Mouse (Mus musculus) midbrain, postnatal 0 days (tissue): ENCODE data around the gene Gm8909. TPM values are rescaled to one million over a fixed set of nuclear protein-coding genes. Genes with fewer than 3 reads are reported as not detected.
A peak's percentile ranks its signal among the peaks of the same experiment; 100 is the strongest.
"Not testable (repeated sequence)": the region's sequence is repeated elsewhere in the genome, so short reads cannot be mapped to it uniquely, and the experiment has no call there.

ENCODE experiments used
- ATAC-seq: fragments of 200-750 bp; cut with Nextera tagmentation; 2 replicates; pipeline ENCODE4 v1.8.0; 2017; ENCODE audit warnings: moderate number of reproducible peaks, mild to moderate bottlenecking, moderate TSS enrichment, moderate library complexity; ENCODE audit not compliant: low FRiP score
- DNase-seq: peaks from one replicate; pipeline ENCODE4 v3.0.0-alpha.2; 2015; ENCODE audit warnings: low spot score
- H3K27ac ChIP-seq: fragments of 300-500 bp; sonication (generic); 2 replicates; pipeline ENCODE4 v1.5.1; 2014; ENCODE audit warnings: low read depth, mild to moderate bottlenecking, low read length, mixed read lengths
- H3K27me3 ChIP-seq: fragments of 300-500 bp; sonication (generic); 2 replicates; pipeline ENCODE4 v1.6.1; 2014; ENCODE audit warnings: low read length, control low read depth, mixed read lengths; ENCODE audit not compliant: insufficient read depth
- H3K36me3 ChIP-seq: fragments of 300-500 bp; sonication (generic); 2 replicates; pipeline ENCODE4 v1.6.1; 2014; ENCODE audit warnings: low read length, control low read depth, mixed read lengths; ENCODE audit not compliant: insufficient read depth
- H3K4me1 ChIP-seq: fragments of 300-500 bp; sonication (generic); 2 replicates; pipeline ENCODE4 v1.6.1; 2014; ENCODE audit warnings: mild to moderate bottlenecking, control low read depth, antibody characterized with exemption, low read length, mixed read lengths; ENCODE audit not compliant: insufficient read depth
- H3K4me2 ChIP-seq: fragments of 300-500 bp; sonication (generic); 2 replicates; pipeline ENCODE4 v1.6.1; 2014; ENCODE audit warnings: low read depth, mild to moderate bottlenecking, low read length, mixed read lengths; ENCODE audit not compliant: poor library complexity, severe bottlenecking
- H3K4me3 ChIP-seq: fragments of 300-500 bp; sonication (generic); 2 replicates; pipeline ENCODE4 v1.5.1; 2014; ENCODE audit warnings: low read depth, mild to moderate bottlenecking, low read length, moderate library complexity
- H3K9ac ChIP-seq: fragments of 300-500 bp; sonication (generic); replicated peaks from 2 replicates; pipeline ENCODE4 v1.6.1; 2014; ENCODE audit warnings: mild to moderate bottlenecking, low read length, moderate library complexity, mixed read lengths; ENCODE audit not compliant: poor library complexity, severe bottlenecking
- H3K9me3 ChIP-seq: fragments of 300-500 bp; sonication (generic); 2 replicates; pipeline ENCODE4 v1.6.1; 2016; ENCODE audit warnings: low read length, control low read depth
- CTCF ChIP-seq: IDR thresholded peaks from 2 replicates; pipeline ENCODE4 v1.5.1; 2016; ENCODE audit warnings: antibody characterized with exemption, mild to moderate bottlenecking
- WGBS: fragments of 180-500 bp; shearing (Covaris S2); extraction: QIAGEN DNeasy Blood & Tissue Kit; methylation state at CpG from one replicate; pipeline ENCODE4 v1.1.7; 2014; 5-methylcytosine and 5-hydroxymethylcytosine counted together
- polyA plus RNA-seq: library from polyadenylated mRNA; unstranded; fragments of >200 nt; fragmentation: Nextera tagmentation; extraction: Ambion mirVana; gene quantifications from 2 replicates; pipeline ENCODE4 v1.2.1, GENCODE M21; 2015
- total RNA-seq: library from RNA; depleted of rRNA; stranded (reverse); fragments of >200 nt; gene quantifications from 2 replicates; pipeline ENCODE4 v1.2.3, GENCODE M21; 2014

The Gm8909 gene
- total and polyA plus RNA-seq, 2 experiments from 2014 or later: not detected

DNA sequence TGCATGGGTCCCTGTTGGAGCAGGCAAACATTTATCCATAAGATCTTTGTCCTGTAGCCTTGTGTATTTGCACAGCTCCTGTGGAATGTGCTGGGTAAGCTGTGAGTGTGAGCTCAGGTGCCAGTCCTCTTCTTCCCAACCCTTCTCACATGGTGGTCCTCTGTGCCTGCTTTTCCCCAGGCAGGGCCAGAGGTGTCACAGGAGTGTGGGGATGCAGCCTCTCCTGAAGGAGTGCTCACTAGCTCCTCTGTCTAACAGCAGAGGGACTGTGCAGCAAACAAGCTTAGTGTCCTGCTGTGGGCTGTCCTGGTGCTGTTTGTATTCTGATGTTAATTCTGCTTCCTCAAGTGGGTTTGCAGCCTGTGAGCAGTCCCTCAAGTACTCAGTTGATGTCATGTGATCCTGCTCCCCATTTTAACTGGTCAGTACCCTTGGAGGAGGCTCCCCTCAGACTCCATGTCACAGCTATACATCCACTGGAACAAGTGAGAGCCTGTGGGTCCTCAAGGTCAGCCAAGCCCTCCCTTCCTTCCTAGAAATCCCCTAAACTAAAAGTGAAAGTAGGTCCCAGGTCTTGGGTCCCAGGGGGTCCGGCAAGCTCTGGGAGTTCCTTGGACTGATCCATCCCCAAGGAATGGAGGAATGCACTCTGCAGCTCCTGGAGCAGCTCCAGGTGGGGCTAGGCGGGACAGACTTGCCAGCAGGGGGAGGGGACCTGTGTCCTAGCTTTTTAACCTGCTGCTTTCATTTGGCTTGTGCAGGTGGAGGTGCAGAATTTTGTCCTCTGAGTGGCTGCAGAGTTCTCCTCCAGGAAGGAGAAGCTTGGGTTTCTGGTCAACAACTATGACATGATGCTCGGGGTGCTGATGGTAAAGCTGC is 13.8 kb downstream of the Gm8909 start:
- no peak for TF ChIP-seq CTCF
- no peak overlapping the region for H3K9ac ChIP-seq
- no peak overlapping the region for H3K4me3 ChIP-seq
- no peak for DNase-seq
- no peaks in the 10 kb centered on the region for H3K4me1 ChIP-seq
- no peak for ATAC-seq
- H3K27me3 ChIP-seq: peaks cover 21% of the 10 kb centered on the region
- no peaks in the 10 kb centered on the region for H3K9me3 ChIP-seq
- H3K27ac ChIP-seq: no peak overlapping the region
- WGBS: 18% methylated on average over 3 of the region's 3 CpGs
- H3K36me3 ChIP-seq: no peaks in the 10 kb centered on the region
- H3K4me2 ChIP-seq: no peak overlapping the region

DNA sequence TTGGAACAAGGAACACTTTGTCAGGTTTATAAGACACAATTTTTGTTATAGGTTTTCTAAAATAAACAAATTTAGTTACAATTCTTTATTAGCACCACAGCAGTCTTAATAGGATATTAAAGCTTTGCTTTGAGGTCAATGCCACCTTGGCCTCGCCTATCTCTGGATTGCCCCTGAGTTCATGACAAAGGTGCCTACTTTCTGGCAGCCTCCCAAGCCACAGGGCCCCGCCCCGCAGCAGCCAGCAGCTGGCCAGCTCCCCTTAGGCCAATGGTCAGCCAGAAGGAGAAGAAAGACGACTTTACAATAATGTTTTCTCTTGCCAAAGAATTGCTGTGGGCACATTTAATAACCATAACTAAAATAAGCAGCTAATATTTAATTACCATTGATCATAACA is 17.1 kb downstream of the Gm8909 start:
- H3K4me1 ChIP-seq, H3K9me3 ChIP-seq, ATAC-seq, H3K9ac ChIP-seq, H3K4me2 ChIP-seq, DNase-seq, H3K27ac ChIP-seq, H3K4me3 ChIP-seq, H3K36me3 ChIP-seq: not testable (repeated sequence)
- 58% methylated on average over 4 of the region's 4 CpGs for WGBS
- peaks cover 13% of the 10 kb centered on the region for H3K27me3 ChIP-seq

DNA sequence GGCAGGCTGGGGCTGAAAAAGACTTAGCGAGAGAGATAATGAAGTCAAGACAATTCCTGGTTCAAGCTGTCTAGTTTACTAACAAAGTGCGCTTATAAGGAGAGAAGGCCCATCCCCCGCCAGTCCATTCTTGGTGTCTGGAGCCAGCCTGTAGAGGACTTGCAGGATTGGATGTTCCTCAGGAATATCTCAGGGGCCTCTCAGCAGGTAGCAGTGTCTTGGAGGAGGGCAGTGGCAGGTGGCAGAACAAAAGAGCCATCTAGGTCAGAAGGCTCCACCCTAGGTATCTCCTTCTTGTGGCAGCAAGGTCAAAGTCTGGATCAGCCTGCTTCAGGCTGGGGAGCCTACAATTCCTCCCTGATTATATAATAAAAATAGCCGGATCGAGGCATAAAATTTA is 19.9 kb downstream of the Gm8909 start:
- not testable (repeated sequence) for H3K4me3 ChIP-seq, H3K36me3 ChIP-seq, DNase-seq, ATAC-seq, H3K9me3 ChIP-seq, H3K4me1 ChIP-seq, H3K4me2 ChIP-seq, H3K27me3 ChIP-seq, H3K27ac ChIP-seq, H3K9ac ChIP-seq
- 77% methylated on average over 5 of the region's 5 CpGs for WGBS

DNA sequence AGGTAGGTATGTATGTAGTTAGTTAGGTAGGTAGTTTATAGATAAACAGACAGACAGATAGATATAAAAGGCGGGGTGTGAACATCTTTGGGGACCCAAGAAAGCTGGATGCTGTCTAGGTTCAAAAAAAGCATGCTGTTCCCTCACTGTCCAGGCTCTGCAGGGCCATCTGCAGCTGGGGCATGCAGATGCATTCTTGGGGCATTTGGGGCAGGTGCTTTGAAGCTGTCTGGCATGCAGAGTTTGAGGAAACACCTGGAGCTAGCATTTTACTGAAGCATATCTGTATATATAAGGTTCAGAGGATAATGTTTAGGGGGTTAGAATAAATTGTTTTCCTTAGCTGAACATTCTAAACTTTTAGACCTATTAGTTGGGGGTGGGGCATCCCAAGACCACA is 21.4 kb downstream of the Gm8909 start:
- not testable (repeated sequence) for ATAC-seq, H3K36me3 ChIP-seq, H3K9ac ChIP-seq, H3K27ac ChIP-seq, DNase-seq, H3K4me2 ChIP-seq, H3K9me3 ChIP-seq, H3K4me3 ChIP-seq, H3K4me1 ChIP-seq
- WGBS: 82% methylated on average over 1 of the region's 1 CpGs
- peaks cover 14% of the 10 kb centered on the region for H3K27me3 ChIP-seq

DNA sequence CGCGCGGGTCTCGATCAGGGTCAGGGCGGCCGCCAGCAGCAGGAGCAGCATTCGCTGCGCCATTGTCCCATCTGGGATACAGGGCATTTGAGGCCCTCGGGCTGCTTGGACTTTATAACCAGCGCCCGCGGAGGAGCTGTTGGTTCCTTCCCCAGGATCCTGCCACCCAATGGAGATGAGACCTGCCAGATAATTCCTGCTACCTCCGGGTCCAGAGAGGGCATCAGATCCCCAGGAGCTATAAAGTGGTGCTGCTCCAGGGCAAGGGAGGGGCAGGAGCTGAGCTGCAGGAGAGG is 22.5 kb downstream of the Gm8909 start:
- H3K9me3 ChIP-seq, H3K36me3 ChIP-seq, ATAC-seq, H3K9ac ChIP-seq, H3K27ac ChIP-seq, H3K4me1 ChIP-seq, DNase-seq: not testable (repeated sequence)
- Histone ChIP-seq H3K4me3 (peak overlapping the region; percentile 35), H3K4me2 (peak overlapping the region; percentile 47), H3K27me3 (peaks cover 14% of the 10 kb centered on the region)
- 4% methylated on average over 13 of the region's 13 CpGs for WGBS

DNA sequence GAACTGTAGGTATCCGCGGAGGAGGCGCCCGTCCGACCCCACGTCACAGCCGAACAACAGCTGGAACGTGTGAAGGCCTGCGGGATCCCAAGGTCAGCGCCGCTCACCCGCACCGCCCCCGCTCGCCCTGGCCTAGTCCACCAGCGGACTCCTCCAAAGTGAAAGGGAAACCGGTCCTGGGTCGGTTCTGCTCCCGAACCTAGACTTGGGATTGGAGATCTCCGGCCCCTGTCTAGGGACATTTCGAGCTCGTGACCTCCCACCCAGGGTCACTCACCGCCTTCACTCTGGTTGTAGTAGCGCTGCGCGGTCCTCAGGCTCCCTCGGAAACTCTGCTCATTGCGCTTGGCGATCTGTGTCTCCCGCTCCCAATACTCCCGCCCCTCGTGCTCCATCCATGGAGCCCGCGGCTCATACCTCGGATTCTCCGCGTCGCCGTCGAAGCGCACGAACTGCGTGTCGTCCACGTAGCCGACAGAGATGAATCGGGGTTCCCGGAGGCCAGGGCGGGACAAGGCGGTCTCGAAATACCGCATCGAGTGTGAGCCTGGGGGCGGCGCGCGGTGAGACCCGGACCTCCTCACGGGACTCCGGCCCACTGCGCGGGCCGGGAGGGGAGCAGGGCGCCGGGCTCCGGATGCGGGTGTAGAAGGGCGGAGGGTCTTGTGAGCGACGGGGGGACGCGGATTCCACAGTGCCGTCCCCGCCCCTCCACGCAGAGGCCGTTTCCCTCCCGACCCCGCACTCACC is 23.1 kb downstream of the Gm8909 start:
- Histone ChIP-seq H3K9ac (no peak overlapping the region; the same call in 1 of the 2 replicates), H3K36me3 (no peaks in the 10 kb centered on the region), H3K4me1 (no peaks in the 10 kb centered on the region), H3K27ac (no peak overlapping the region), H3K9me3 (no peaks in the 10 kb centered on the region), H3K27me3 (peaks cover 14% of the 10 kb centered on the region), H3K4me2 (peak overlapping the region; percentile 47), H3K4me3 (peak overlapping the region; percentile 35)
- under 1% methylated on average over 68 of the region's 78 CpGs for WGBS
- ATAC-seq: peak; percentile 70
- DNase-seq: no peak
- TF ChIP-seq CTCF: no peak

DNA sequence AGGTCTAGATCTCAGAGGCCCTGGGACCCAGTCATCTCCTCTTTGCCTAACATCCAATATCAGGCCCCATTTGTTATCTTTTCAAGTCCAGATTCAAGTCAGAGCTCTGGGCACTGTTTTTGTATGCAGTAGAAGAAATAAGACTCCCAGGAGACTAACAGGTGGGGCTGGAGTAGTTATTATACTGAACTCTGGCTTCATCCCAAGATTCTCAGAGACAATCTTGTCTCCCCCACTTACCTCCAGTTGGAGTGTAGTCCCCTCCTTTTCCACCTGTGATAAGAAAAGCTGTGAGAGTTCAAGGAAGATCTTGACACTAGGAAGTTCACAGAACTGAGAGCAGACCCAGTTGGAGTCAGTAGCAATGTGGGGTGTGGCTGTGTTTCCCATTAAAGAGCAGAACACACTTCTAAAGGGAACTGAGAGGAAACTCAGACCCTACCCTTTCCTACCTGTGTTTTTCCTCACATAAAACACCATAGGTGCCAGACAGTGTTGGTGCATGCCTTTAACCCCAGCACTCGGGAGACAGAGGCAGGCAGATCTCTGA is 32.0 kb downstream of the Gm8909 start:
- not testable (repeated sequence) for H3K4me1 ChIP-seq, ATAC-seq, DNase-seq, H3K4me2 ChIP-seq, H3K9ac ChIP-seq, H3K27ac ChIP-seq, H3K4me3 ChIP-seq, H3K27me3 ChIP-seq, H3K36me3 ChIP-seq, H3K9me3 ChIP-seq
- 54% methylated on average over 1 of the region's 1 CpGs for WGBS

DNA sequence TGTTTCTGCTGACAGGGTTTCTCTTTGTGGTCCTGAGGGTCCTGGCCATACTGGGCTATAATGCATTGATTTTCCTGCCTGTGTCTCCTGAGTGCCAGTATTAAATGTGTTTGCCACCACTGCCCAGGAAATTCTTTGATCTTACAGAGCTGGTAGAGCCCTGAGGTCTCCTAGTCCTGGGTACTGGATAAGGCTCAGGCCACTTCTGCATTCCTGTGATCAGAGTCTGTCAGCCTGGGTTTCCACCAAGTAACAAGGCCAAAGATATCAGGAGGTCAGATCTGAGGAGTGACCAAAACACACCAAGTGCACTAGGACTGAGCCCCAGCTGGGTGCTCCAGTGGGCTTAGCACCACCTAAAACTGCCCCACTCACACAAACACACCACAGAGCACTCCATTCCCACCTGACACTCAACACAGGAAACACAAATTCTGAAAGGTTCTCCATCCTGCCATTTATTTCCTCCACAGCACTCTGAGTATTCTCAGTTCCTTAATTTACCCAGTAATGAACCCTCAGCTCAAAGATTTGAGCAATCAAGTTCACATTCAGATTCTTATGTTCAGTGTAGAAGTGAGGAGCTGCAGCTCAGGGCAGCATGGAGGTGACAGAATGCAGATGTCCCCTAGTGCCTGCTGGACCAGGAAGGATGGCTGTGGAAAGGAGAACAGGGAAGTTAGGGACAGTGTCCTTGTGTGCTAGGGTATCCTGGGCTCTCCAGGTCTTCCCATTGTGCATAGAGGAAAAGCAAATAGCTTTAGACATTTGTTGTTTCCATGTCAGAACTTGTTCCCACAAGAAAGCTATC is 32.7 kb downstream of the Gm8909 start:
- not testable (repeated sequence) for H3K9me3 ChIP-seq, H3K4me3 ChIP-seq, H3K27ac ChIP-seq, H3K9ac ChIP-seq, H3K4me2 ChIP-seq, H3K36me3 ChIP-seq, H3K4me1 ChIP-seq, ATAC-seq, DNase-seq, H3K27me3 ChIP-seq
